ENCODE assay signal across 11 mouse cellular contexts in the genomic region with DNA sequence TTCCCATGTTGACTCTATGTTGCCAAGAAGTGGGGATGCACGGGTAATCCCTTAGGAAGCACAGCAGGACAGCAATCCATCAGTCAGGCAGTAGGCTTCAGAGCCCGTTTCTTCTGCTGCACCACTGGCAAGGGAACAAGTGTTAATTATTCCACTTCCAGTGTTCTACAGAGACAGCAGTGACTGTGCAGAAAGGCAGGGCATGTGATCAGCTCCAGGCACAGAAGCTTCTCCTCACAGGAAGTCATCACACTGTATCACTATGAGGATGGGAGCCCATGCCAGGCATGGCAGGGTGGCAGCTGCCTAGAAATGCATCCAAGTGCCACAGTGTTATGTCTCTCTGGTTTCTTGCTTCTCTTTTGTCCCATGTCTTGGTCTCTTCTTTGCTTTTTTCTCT. TPM values are rescaled to one million over a fixed set of nuclear protein-coding genes. Genes with fewer than 3 reads are reported as not detected.
DNase-seq lines count a peak whose midpoint lies in the region; ATAC-seq and TF ChIP-seq lines count a peak whose summit lies in the region.
"Had no signal": no experiment of that assay in that cellular context is flagged by ENCODE, and none has a peak within 500 bp of the region (broad histone marks: within the 10 kb centered on the region; RNA-seq: fewer than 3 reads in every experiment).

No protein-coding gene starts in this region.

- peak; percentile 9 to 48 for DNase-seq in cerebellum, adult 2 months
- DNase-seq in layer of hippocampus, adult 18-20 months (ENCODE audit: low spot score in 2 of 2) = peak; percentile 37 to 80
- DNase-seq in left cerebral cortex, postnatal 25 days (ENCODE audit: low spot score in 2 of 2) = peak; percentile 64 to 94
- no peak for DNase-seq in retina, postnatal 1 day
- DNase-seq in urinary bladder, postnatal 25 days (ENCODE audit: low spot score) = no peak
- DNase-seq: adrenal gland, postnatal 36 days; gastrocnemius, postnatal 36 days; lung, postnatal 36 days had no signal

- no peaks in the 10 kb centered on the region for H3K4me1 ChIP-seq in forebrain, embryonic 13.5 days
- H3K4me1 ChIP-seq in forebrain, embryonic 12.5 days = no peaks in the 10 kb centered on the region
- no peaks in the 10 kb centered on the region for H3K4me1 ChIP-seq in cerebellum, adult 2 months (ENCODE audit: control insufficient read depth, insufficient read depth, low read length)
- no peaks in the 10 kb centered on the region for H3K4me1 ChIP-seq in heart, embryonic 11.5 days (ENCODE audit: control insufficient read depth, insufficient read depth, low read length)

- intact Hi-C loops in left cerebral cortex, postnatal 25 days (cut with DNase I) = loop anchor here (2.0 to 5.0 kb wide), 2 partner anchors 78 to 152 kb away; no protein-coding TSS in a partner anchor

- H3K36me3 ChIP-seq in forebrain, embryonic 13.5 days (ENCODE audit: poor library complexity, severe bottlenecking) = no peaks in the 10 kb centered on the region
- H3K36me3 ChIP-seq in forebrain, embryonic 12.5 days (replicated peaks) = no peaks in the 10 kb centered on the region
- no peaks in the 10 kb centered on the region for H3K36me3 ChIP-seq in heart, embryonic 11.5 days (ENCODE audit: control insufficient read depth, insufficient read depth, low read length)

- TF ChIP-seq CTCF in cerebellum, adult 2 months (IDR thresholded peaks at IDR 0.05; ENCODE audit: borderline replicate concordance, insufficient read depth, low read depth, low read length) = no peak

- no peak overlapping the region for H3K4me2 ChIP-seq in forebrain, embryonic 13.5 days
- H3K4me2 ChIP-seq in forebrain, embryonic 12.5 days = no peak overlapping the region
- no peak overlapping the region for H3K4me2 ChIP-seq in heart, embryonic 11.5 days

- ATAC-seq in forebrain, embryonic 13.5 days = peak; percentile 86
- no peak for ATAC-seq in forebrain, embryonic 12.5 days (ENCODE audit: low FRiP score)
- no peak for ATAC-seq in heart, embryonic 11.5 days (replicated peaks; ENCODE audit: insufficient number of reproducible peaks, low FRiP score, low TSS enrichment)

- no peak overlapping the region for H3K4me3 ChIP-seq in forebrain, embryonic 13.5 days
- no peak overlapping the region for H3K4me3 ChIP-seq in forebrain, embryonic 12.5 days (replicated peaks)
- no peak overlapping the region for H3K4me3 ChIP-seq in cerebellum, adult 2 months (replicated peaks; ENCODE audit: insufficient read depth, low read depth, low read length)
- no peak overlapping the region for H3K4me3 ChIP-seq in heart, embryonic 11.5 days (ENCODE audit: low read depth, low read length)

- H3K9ac ChIP-seq in forebrain, embryonic 13.5 days = no peak overlapping the region
- no peak overlapping the region for H3K9ac ChIP-seq in forebrain, embryonic 12.5 days
- H3K9ac ChIP-seq in heart, embryonic 11.5 days (ENCODE audit: low read depth, low read length) = no peak overlapping the region

- H3K9me3 ChIP-seq in forebrain, embryonic 13.5 days (replicated peaks) = no peaks in the 10 kb centered on the region
- H3K9me3 ChIP-seq in forebrain, embryonic 12.5 days = no peaks in the 10 kb centered on the region
- H3K9me3 ChIP-seq in heart, embryonic 11.5 days (replicated peaks; ENCODE audit: control insufficient read depth, low read length) = no peaks in the 10 kb centered on the region

- TF ChIP-seq POLR2A in cerebellum, adult 2 months (IDR thresholded peaks at IDR 0.05; ENCODE audit: borderline replicate concordance, insufficient read depth, low read length) = no peak

- 35% methylated on average over 2 of the region's 2 CpGs for WGBS in forebrain, embryonic 13.5 days
- WGBS in forebrain, embryonic 12.5 days = 40% methylated on average over 2 of the region's 2 CpGs
- WGBS in cerebellum, adult 2 months = 5% methylated on average over 2 of the region's 2 CpGs
- 54% methylated on average over 2 of the region's 2 CpGs for WGBS in heart, embryonic 11.5 days (ENCODE audit: insufficient replicate concordance)

- H3K27ac ChIP-seq in forebrain, embryonic 13.5 days = no peak overlapping the region
- no peak overlapping the region for H3K27ac ChIP-seq in forebrain, embryonic 12.5 days
- no peak overlapping the region for H3K27ac ChIP-seq in cerebellum, adult 2 months (ENCODE audit: insufficient read depth, low read length)
- H3K27ac ChIP-seq in heart, embryonic 11.5 days (ENCODE audit: low read depth, low read length) = no peak overlapping the region

- no peaks in the 10 kb centered on the region for H3K27me3 ChIP-seq in forebrain, embryonic 13.5 days
- H3K27me3 ChIP-seq in forebrain, embryonic 12.5 days = no peaks in the 10 kb centered on the region
- H3K27me3 ChIP-seq in cerebellum, adult 2 months (ENCODE audit: control insufficient read depth, insufficient read depth, low read length) = no peaks in the 10 kb centered on the region; the same call in 1 of the 2 replicates
- H3K27me3 ChIP-seq in heart, embryonic 11.5 days (ENCODE audit: control insufficient read depth, insufficient read depth, low read length) = no peaks in the 10 kb centered on the region

RNA-seq across cellular contexts. Expression of a gene that starts 57.9 kb away (rescaled TPM):
- 76.6 and 81.6 TPM in 2 replicates for polyA plus RNA-seq in forebrain, embryonic 13.5 days (2015; fragmentation: Nextera tagmentation; extraction: Ambion mirVana)
- 81.1 and 92.2 TPM in 2 replicates for polyA plus RNA-seq in forebrain, embryonic 12.5 days (2016; fragmentation: Nextera tagmentation; extraction: Ambion mirVana)
- 25.9 and 29.1 TPM in 2 replicates for polyA plus RNA-seq in cerebellum, adult 2 months (2012; rRNA removed)
- total RNA-seq in layer of hippocampus, adult 18-20 months (2021) = 10 to 100 TPM; 26.6 to 32.9 TPM
- 10 to 100 TPM; 43.4 to 60.5 TPM for total RNA-seq in left cerebral cortex, postnatal 25 days (2021)
- 45.4 and 53.5 TPM in 2 replicates for polyA plus RNA-seq in heart, embryonic 11.5 days (2014; fragmentation: Nextera tagmentation; extraction: Ambion mirVana)

Comparison
In these comparisons a context has a peak if more than half of its experiments do, and no peak if none do; other contexts are left out.
1. DNase-seq: peak in cerebellum, adult 2 months (2 of 2), layer of hippocampus, adult 18-20 months (2 of 2) and left cerebral cortex, postnatal 25 days (2 of 2); none in retina, postnatal 1 day (single experiment) and urinary bladder, postnatal 25 days (single experiment).